Mouse (Mus musculus) myocyte (in vitro differentiated cells): Measurements from ENCODE around the gene Padi6. TPM values are rescaled to one million over a fixed set of nuclear protein-coding genes. Genes with fewer than 3 reads are reported as not detected.

Source experiments
- H3K27me3 ChIP-seq: one replicate; pipeline ENCODE4 v1.6.1; 2011; ENCODE audit not compliant: control insufficient read depth, insufficient read depth, insufficient read length
- H3K36me3 ChIP-seq: one replicate; pipeline ENCODE4 v1.6.1; 2011; ENCODE audit not compliant: control insufficient read depth, insufficient read depth
- H3K4me2 ChIP-seq: one replicate; pipeline ENCODE4 v1.6.1; 2011; ENCODE audit warnings: low read depth, control low read depth
- H3K4me3 ChIP-seq: one replicate; pipeline ENCODE4 v1.5.1; 2011; ENCODE audit warnings: mild to moderate bottlenecking, control low read depth, moderate library complexity
- H3K79me2 ChIP-seq: one replicate; pipeline ENCODE4 v1.6.1; 2011; ENCODE audit not compliant: control insufficient read depth, insufficient read depth
- H3ac ChIP-seq: one replicate; pipeline ENCODE4 v1.6.1; 2011; ENCODE audit not compliant: control insufficient read depth, insufficient read length
- CEBPB ChIP-seq: IDR thresholded peaks from 2 replicates; pipeline ENCODE4 v1.6.1; 2011; ENCODE audit warnings: mild to moderate bottlenecking, moderate library complexity; ENCODE audit not compliant: poor library complexity, insufficient read depth, severe bottlenecking
- E2F4 ChIP-seq: IDR thresholded peaks from one replicate; pipeline ENCODE4 v1.6.1; 2011; ENCODE audit warnings: mild to moderate bottlenecking, control low read depth, moderate library complexity; ENCODE audit not compliant: insufficient read depth
- MAX ChIP-seq: IDR thresholded peaks from one replicate; pipeline ENCODE4 v1.6.1; 2011; ENCODE audit warnings: low read depth, mild to moderate bottlenecking, control low read depth
- MYOD1 ChIP-seq, 3 experiments: IDR thresholded peaks; one replicate each; pipeline ENCODE4 v1.6.1; 2011; ENCODE audit warnings: control low read depth in 2 of 3, low read depth in 2 of 3, mild to moderate bottlenecking in 2 of 3, moderate library complexity in 1 of 3; ENCODE audit not compliant: insufficient read length in 2 of 3, control insufficient read depth in 1 of 3
- POLR2A ChIP-seq: IDR thresholded peaks from one replicate; pipeline ENCODE4 v1.6.1; 2011; ENCODE audit warnings: low read depth, mild to moderate bottlenecking, control low read depth, moderate library complexity; ENCODE audit not compliant: insufficient read length
- POLR2AphosphoS2 ChIP-seq: IDR thresholded peaks from one replicate; pipeline ENCODE4 v1.6.1; 2011; ENCODE audit warnings: low read depth, control low read depth; ENCODE audit not compliant: insufficient read length
- REST ChIP-seq: IDR thresholded peaks from one replicate; pipeline ENCODE4 v1.6.1; 2011; ENCODE audit warnings: mild to moderate bottlenecking, control low read depth, moderate library complexity; ENCODE audit not compliant: insufficient read depth, insufficient read length
- SRF ChIP-seq: IDR thresholded peaks from one replicate; pipeline ENCODE4 v1.6.1; 2011; ENCODE audit warnings: low read depth; ENCODE audit not compliant: control insufficient read depth, insufficient read length
- TCF3 ChIP-seq: IDR thresholded peaks from one replicate; pipeline ENCODE4 v1.6.1; 2011; ENCODE audit warnings: low read depth, control low read depth; ENCODE audit not compliant: insufficient read length
- USF1 ChIP-seq: IDR thresholded peaks from one replicate; pipeline ENCODE4 v1.6.1; 2011; ENCODE audit warnings: low read depth, mild to moderate bottlenecking, control low read depth, moderate library complexity
- polyA plus RNA-seq: library from polyadenylated mRNA; unstranded; fragments of >200 nt; fragmentation: generic; extraction: Trizol; gene quantifications from one replicate; pipeline ENCODE4 v1.2.1, GENCODE M21; 2012; ENCODE audit warnings: missing spikeins

Gene Padi6
- polyA plus RNA-seq, 1 experiment: 0.20 TPM

- Histone ChIP-seq H3K4me2 (no peak overlapping the region), H3K27me3 (peaks cover 18% of the 10 kb centered on the region), H3K36me3 (no peaks in the 10 kb centered on the region), H3K79me2 (no peaks in the 10 kb centered on the region), H3ac (no peak overlapping the region), H3K4me3 (no peak overlapping the region)
- TF ChIP-seq E2F4 (no peak), TCF3 (no peak), MAX (no peak)
Measured at GRCm38 (mm10) chr4:140740655-140741054, 1.8 kb downstream of the Padi6 start.

- no peaks in the 10 kb centered on the region for H3K36me3 ChIP-seq
- no peak overlapping the region for H3ac ChIP-seq
- TF ChIP-seq MYOD1 (IDR thresholded peaks at IDR 0.05; ENCODE audit: control insufficient read depth in 1 of 3, insufficient read length in 2 of 3, low read depth in 2 of 3) (no peak), USF1 (no peak), REST (no peak), MAX (no peak), CEBPB (no peak), POLR2A (no peak)
- no peak overlapping the region for H3K4me2 ChIP-seq
- H3K27me3 ChIP-seq: peaks cover 23% of the 10 kb centered on the region
- H3K4me3 ChIP-seq: no peak overlapping the region
- no peaks in the 10 kb centered on the region for H3K79me2 ChIP-seq
Measured at GRCm38 (mm10) chr4:140732871-140733270, 9.6 kb downstream of the Padi6 start.

GRCm38 (mm10) chr4:140731654-140732053 lies 10.8 kb downstream of the Padi6 start:
- Histone ChIP-seq H3K79me2 (no peaks in the 10 kb centered on the region), H3K4me3 (no peak overlapping the region), H3K36me3 (no peaks in the 10 kb centered on the region), H3K4me2 (no peak overlapping the region), H3K27me3 (peaks cover 23% of the 10 kb centered on the region), H3ac (no peak overlapping the region)
- TF ChIP-seq CEBPB: no peak

- H3K4me2 ChIP-seq: no peak overlapping the region
- no peaks in the 10 kb centered on the region for H3K27me3 ChIP-seq
- TF ChIP-seq TCF3: no peak
- no peak for TF ChIP-seq MAX
- no peak overlapping the region for H3ac ChIP-seq
- no peak overlapping the region for H3K4me3 ChIP-seq
- H3K36me3 ChIP-seq: peaks cover 13% of the 10 kb centered on the region
- H3K79me2 ChIP-seq: no peaks in the 10 kb centered on the region
Measured at GRCm38 (mm10) chr4:140726907-140727306, 15.5 kb downstream of the Padi6 start.

- Histone ChIP-seq H3K27me3 (no peaks in the 10 kb centered on the region), H3K36me3 (peaks cover 33% of the 10 kb centered on the region), H3K4me2 (no peak overlapping the region), H3ac (no peak overlapping the region), H3K4me3 (no peak overlapping the region), H3K79me2 (no peaks in the 10 kb centered on the region)
- TF ChIP-seq POLR2AphosphoS2: peak; percentile 10
- TF ChIP-seq E2F4: no peak
- TF ChIP-seq REST: no peak
Measured at GRCm38 (mm10) chr4:140724739-140725138, 17.7 kb downstream of the Padi6 start.

GRCm38 (mm10) chr4:140723801-140724200 lies 18.6 kb downstream of the Padi6 start:
- Histone ChIP-seq H3K4me3 (no peak overlapping the region), H3K79me2 (no peaks in the 10 kb centered on the region), H3K4me2 (no peak overlapping the region), H3ac (no peak overlapping the region), H3K27me3 (no peaks in the 10 kb centered on the region), H3K36me3 (peaks cover 37% of the 10 kb centered on the region)
- no peak for TF ChIP-seq CEBPB
- no peak for TF ChIP-seq E2F4
- no peak for TF ChIP-seq TCF3

- TF ChIP-seq MAX: no peak
- no peak for TF ChIP-seq E2F4
- no peak for TF ChIP-seq REST
- no peak for TF ChIP-seq SRF
- peak; percentile 32 for TF ChIP-seq POLR2A
- no peak overlapping the region for H3K4me2 ChIP-seq
- H3K4me3 ChIP-seq: no peak overlapping the region
Measured at GRCm38 (mm10) chr4:140723192-140723591, 19.3 kb downstream of the Padi6 start.

More at GRCm38 (mm10) chr4:140723192-140723591, 19.3 kb downstream of the Padi6 start:
- H3K36me3 ChIP-seq: peaks cover 41% of the 10 kb centered on the region
- no peaks in the 10 kb centered on the region for H3K27me3 ChIP-seq
- no peak overlapping the region for H3ac ChIP-seq
- H3K79me2 ChIP-seq: no peaks in the 10 kb centered on the region
